Mouse (Mus musculus) embryonic facial prominence, embryonic 15.5 days (tissue): ENCODE results near the gene Lrp6. TPM values are rescaled to one million over a fixed set of nuclear protein-coding genes. Genes with fewer than 3 reads are reported as not detected.

Source experiments
- ATAC-seq: fragments of 200-750 bp; cut with Nextera tagmentation; 2 replicates; pipeline ENCODE4 v1.8.0; 2017; ENCODE audit warnings: low read depth, moderate TSS enrichment; ENCODE audit not compliant: insufficient number of reproducible peaks, low FRiP score, low TSS enrichment
- H3K27ac ChIP-seq: fragments of 300-500 bp; sonication (generic); replicated peaks from 2 replicates; pipeline ENCODE4 v1.5.1; 2015; ENCODE audit warnings: mild to moderate bottlenecking, inconsistent platforms
- H3K27me3 ChIP-seq: fragments of 300-500 bp; sonication (generic); 2 replicates; pipeline ENCODE4 v1.6.1; 2015; ENCODE audit warnings: inconsistent platforms
- H3K36me3 ChIP-seq: fragments of 300-500 bp; sonication (generic); 2 replicates; pipeline ENCODE4 v1.6.1; 2015; ENCODE audit warnings: mild to moderate bottlenecking, inconsistent platforms
- H3K4me1 ChIP-seq: fragments of 300-500 bp; sonication (generic); 2 replicates; pipeline ENCODE4 v1.6.1; 2015; ENCODE audit warnings: inconsistent platforms
- H3K4me2 ChIP-seq: fragments of 300-500 bp; sonication (generic); replicated peaks from 2 replicates; pipeline ENCODE4 v1.6.1; 2015; ENCODE audit warnings: mild to moderate bottlenecking, inconsistent platforms
- H3K4me3 ChIP-seq: fragments of 300-500 bp; sonication (generic); replicated peaks from 2 replicates; pipeline ENCODE4 v1.5.1; 2015; ENCODE audit warnings: mild to moderate bottlenecking, inconsistent platforms
- H3K9ac ChIP-seq: fragments of 300-500 bp; sonication (generic); 2 replicates; pipeline ENCODE4 v1.6.1; 2015; ENCODE audit warnings: inconsistent platforms
- H3K9me3 ChIP-seq: fragments of 300-500 bp; sonication (generic); replicated peaks from 2 replicates; pipeline ENCODE4 v1.6.1; 2016; ENCODE audit warnings: inconsistent platforms
- WGBS: fragments of 180-500 bp; shearing (Covaris S2); methylation state at CpG from one replicate; pipeline ENCODE4 v1.1.7; 2015; 5-methylcytosine and 5-hydroxymethylcytosine counted together
- polyA plus RNA-seq: library from polyadenylated mRNA; unstranded; fragments of >200 nt; fragmentation: Nextera tagmentation; extraction: Ambion mirVana; gene quantifications from 2 replicates; pipeline ENCODE4 v1.2.1, GENCODE M21; 2015

The Lrp6 gene
- polyA plus RNA-seq, 1 experiment from 2014 or later, result 31.1 TPM

DNA sequence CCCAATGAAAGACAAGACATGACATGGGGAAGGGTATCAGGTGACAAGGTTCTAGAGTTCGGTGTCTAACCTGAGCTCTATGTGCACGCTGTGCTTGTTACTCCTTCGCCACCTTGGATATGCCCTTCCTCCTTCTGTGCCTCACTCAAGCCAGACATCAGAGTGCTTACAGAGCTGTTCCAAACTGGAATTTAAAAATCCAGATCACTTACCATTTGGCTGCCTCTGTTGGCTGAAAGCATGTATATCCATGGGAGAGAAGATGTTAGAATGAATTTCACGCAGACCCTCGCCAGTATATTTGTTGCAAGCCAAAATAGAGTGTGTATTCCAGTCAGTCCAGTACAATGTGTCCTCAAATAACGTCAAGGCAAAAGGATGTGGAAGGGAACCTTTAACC, 53.8 kb downstream of the Lrp6 start:
- H3K4me1 ChIP-seq, result peaks cover 37% of the 10 kb centered on the region
- H3K4me3 ChIP-seq, result no peak overlapping the region
- no peaks in the 10 kb centered on the region for H3K27me3 ChIP-seq
- H3K9me3 ChIP-seq, result no peaks in the 10 kb centered on the region
- WGBS, result 48% methylated on average over 6 of the region's 6 CpGs
- H3K36me3 ChIP-seq, result 0 out of 2 replicates have a peak, but pooled peaks cover 3% of the 10 kb centered on the region
- H3K9ac ChIP-seq, result no peak overlapping the region
- 0 out of 2 replicates have a peak, but pooled peaks have one; percentile 29 for ATAC-seq
- peak overlapping the region; percentile 29; the same call in 1 of the 2 replicates for H3K27ac ChIP-seq
- no peak overlapping the region for H3K4me2 ChIP-seq

DNA sequence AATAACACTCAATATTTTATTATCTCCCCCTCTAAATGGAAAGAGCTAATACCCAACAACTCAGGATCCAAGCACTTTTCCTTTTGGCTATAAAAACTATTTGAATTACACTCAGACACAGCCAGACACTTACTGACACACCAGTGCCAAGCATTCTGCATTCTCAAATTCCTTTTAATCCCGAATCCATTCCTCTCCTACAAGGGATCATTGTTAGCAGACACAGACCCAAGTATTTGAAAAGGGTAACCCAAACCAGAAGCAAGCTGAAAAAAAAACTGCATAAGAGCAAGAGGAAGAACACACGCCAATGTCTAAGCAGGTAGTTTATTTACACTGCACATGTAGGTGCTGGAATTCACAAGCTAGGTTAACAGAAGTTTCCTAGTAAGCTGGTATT, 54.3 kb downstream of the Lrp6 start:
- no peak overlapping the region for H3K9ac ChIP-seq
- WGBS, result 23% methylated on average over 2 of the region's 2 CpGs
- H3K4me2 ChIP-seq, result no peak overlapping the region
- peak overlapping the region; percentile 29; the same call in 1 of the 2 replicates for H3K27ac ChIP-seq
- H3K4me1 ChIP-seq, result peaks cover 36% of the 10 kb centered on the region
- H3K4me3 ChIP-seq, result no peak overlapping the region
- no peaks in the 10 kb centered on the region for H3K27me3 ChIP-seq
- no peak for ATAC-seq
- no peaks in the 10 kb centered on the region for H3K9me3 ChIP-seq
- peaks cover 6% of the 10 kb centered on the region for H3K36me3 ChIP-seq

DNA sequence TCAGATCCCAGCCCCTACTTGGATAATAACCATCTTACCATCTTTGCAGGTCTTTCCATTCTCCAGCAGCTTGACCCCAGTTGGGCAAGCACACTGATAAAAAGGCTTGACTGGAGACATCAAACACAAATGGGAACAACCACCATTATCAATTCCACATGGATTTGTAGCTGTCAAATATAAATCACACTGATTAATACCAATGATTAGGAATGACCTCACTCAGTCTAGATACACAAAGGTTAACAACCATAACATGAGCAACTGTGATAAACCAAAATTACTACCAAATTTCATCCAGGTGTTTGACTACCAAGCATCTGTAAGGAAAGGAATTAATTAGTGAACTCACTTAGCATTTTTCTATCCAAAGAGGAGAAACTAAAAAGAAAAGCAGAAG, 55.6 kb downstream of the Lrp6 start:
- Histone ChIP-seq H3K4me2 (no peak overlapping the region), H3K27me3 (no peaks in the 10 kb centered on the region), H3K4me1 (peaks cover 26% of the 10 kb centered on the region), H3K9ac (no peak overlapping the region), H3K36me3 (peaks cover 19% of the 10 kb centered on the region), H3K27ac (no peak overlapping the region), H3K4me3 (no peak overlapping the region), H3K9me3 (no peaks in the 10 kb centered on the region)
- no peak for ATAC-seq

DNA sequence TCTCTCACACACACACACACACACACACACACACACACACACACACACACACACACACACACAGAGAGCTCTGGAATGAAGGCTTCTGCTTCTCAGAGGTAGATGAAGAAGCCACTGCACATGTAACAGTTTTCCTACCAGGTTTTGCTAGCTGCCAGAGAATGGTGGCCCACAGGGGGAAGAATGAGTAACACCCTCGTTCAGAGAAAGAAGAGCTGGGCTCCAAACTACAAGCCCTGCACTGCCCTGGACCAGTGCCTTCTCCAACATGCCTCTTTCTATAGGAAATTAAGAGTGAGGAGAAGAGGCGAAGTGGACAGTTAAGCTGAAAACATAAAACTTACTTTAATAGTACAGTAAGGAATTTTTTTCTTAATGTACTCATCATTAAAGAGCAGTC, 56.5 kb downstream of the Lrp6 start:
- H3K4me2 ChIP-seq, result no peak overlapping the region

DNA sequence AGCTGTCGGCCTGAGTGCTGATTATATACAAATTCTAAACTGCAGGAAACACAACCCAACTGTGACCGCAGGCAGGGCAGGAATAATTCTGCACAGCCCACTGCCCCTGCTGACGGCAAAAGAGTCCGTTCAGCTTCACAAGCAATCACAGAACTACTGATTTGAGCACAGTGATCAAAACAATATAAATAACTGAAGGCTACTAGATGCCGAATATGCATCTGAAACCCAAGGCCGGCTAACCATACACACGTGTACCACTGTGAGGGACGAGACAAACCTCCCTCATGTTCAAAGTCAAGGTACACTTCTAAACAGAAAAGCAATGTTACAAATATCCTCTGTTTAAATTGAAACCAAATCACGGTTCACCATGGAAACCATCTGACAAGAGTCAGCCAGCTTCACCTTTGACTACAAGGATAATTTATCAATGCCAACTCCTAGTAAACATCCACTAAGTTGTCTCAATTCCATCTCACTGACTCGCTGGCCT, 57.0 kb downstream of the Lrp6 start:
- peaks cover 26% of the 10 kb centered on the region for H3K36me3 ChIP-seq
- H3K4me2 ChIP-seq, result no peak overlapping the region
- H3K4me3 ChIP-seq, result no peak overlapping the region
- H3K9ac ChIP-seq, result no peak overlapping the region
- no peak for ATAC-seq
- WGBS, result 44% methylated on average over 10 of the region's 10 CpGs
- H3K4me1 ChIP-seq, result peaks cover 26% of the 10 kb centered on the region
- H3K27ac ChIP-seq, result no peak overlapping the region; the same call in 1 of the 2 replicates
- H3K9me3 ChIP-seq, result no peaks in the 10 kb centered on the region
- H3K27me3 ChIP-seq, result no peaks in the 10 kb centered on the region

More for the DNA sequence above, 56.5 kb downstream of the Lrp6 start:
- Histone ChIP-seq H3K9me3 (no peaks in the 10 kb centered on the region), H3K9ac (no peak overlapping the region), H3K4me3 (no peak overlapping the region), H3K27ac (no peak overlapping the region), H3K36me3 (peaks cover 22% of the 10 kb centered on the region), H3K27me3 (no peaks in the 10 kb centered on the region), H3K4me1 (peaks cover 22% of the 10 kb centered on the region)
- 49% methylated on average over 2 of the region's 2 CpGs for WGBS
- ATAC-seq, result no peak

DNA sequence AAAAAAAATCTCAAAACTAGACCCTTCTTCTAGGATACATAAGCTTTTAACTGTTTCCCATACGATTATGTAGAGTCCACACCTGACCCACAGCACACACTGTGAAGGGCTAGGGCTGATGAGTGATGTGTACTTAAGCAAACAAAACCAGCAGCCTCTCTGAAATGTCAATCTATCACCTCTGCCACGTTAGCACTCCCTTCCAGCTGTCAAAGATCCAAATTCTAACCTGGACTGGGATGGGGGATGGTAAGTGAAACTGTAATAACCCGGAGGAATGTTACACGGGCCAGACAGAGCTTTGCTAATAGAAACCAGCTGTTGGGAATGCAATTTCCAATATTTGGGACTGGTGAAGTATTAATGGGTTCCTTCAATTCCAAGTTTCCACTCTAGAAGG, 61.9 kb downstream of the Lrp6 start:
- no peak for ATAC-seq
- no peak overlapping the region for H3K9ac ChIP-seq
- H3K4me3 ChIP-seq, result no peak overlapping the region
- no peak overlapping the region for H3K27ac ChIP-seq
- H3K4me1 ChIP-seq, result peaks cover 11% of the 10 kb centered on the region
- no peaks in the 10 kb centered on the region for H3K27me3 ChIP-seq
- no peak overlapping the region for H3K4me2 ChIP-seq
- 17% methylated on average over 4 of the region's 4 CpGs for WGBS
- H3K36me3 ChIP-seq, result peaks cover 26% of the 10 kb centered on the region
- no peaks in the 10 kb centered on the region for H3K9me3 ChIP-seq

DNA sequence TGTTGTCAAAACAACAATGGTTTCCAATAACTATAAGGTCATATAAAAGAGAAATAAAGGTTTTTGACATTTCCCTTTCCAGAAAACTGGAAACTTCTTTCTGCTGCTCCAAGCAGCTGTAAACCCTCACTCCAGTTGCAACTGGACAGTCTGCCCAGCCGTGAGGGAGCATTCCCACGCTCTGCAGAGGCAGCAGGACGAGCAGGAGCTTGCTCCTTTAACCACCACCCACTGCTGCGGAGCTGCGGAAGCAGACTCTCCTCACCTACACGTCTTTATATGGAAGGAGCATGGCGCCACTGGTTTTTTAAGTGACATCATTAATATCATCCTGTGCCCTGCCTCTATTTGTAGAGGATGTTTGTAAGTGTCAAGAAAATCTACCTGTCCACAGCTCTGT, 64.4 kb downstream of the Lrp6 start:
- no peak overlapping the region for H3K4me3 ChIP-seq
- no peak for ATAC-seq
- H3K4me2 ChIP-seq, result no peak overlapping the region
- H3K27me3 ChIP-seq, result no peaks in the 10 kb centered on the region
- H3K36me3 ChIP-seq, result peaks cover 26% of the 10 kb centered on the region
- 0 out of 2 replicates have a peak overlapping the region, but pooled peaks have one; percentile 5 for H3K27ac ChIP-seq
- H3K9ac ChIP-seq, result no peak overlapping the region
- WGBS, result 67% methylated on average over 7 of the region's 7 CpGs
- no peaks in the 10 kb centered on the region for H3K9me3 ChIP-seq
- peaks cover 8% of the 10 kb centered on the region; the same call in 1 of the 2 replicates for H3K4me1 ChIP-seq

DNA sequence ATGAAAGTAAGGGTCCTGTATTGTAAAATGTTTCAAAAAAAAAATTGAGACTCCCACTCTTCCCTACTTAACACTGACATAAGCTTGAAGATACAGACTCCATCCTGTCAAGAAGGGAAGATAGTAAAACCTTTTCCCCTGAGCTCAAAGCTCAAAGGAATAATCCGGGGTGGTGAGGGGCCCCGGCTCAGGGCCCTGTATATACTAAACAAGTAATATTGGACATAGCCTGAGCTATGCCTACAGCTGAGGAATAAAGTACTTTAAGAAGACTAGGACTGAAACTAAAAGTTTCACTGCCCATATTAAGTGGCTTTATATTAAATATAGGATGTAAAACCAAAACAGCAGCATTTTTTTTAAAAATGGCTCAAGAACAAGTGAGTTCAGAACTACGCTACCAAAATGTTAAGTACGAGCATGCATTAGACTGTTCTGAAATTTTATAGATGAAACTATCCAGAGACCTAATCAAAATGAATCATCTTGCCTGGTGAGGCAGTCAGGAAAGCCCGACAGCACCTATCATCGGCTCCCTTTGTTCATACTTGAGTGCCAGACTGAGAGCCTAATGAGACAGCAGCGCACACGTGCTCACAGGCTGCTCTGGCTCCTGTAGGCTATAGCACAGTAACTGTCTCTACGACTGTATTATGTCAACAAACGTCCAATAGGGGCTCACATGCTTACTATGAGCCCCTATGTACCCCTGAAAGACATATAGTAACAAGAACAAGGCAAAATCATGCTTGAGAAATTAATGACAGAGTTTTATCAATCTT, 66.2 kb downstream of the Lrp6 start:
- H3K36me3 ChIP-seq, result peaks cover 10% of the 10 kb centered on the region
- H3K27me3 ChIP-seq, result no peaks in the 10 kb centered on the region
- no peak overlapping the region for H3K9ac ChIP-seq
- no peak overlapping the region for H3K4me3 ChIP-seq
- no peak for ATAC-seq
- no peak overlapping the region for H3K4me2 ChIP-seq
- 49% methylated on average over 10 of the region's 10 CpGs for WGBS
- peaks cover 8% of the 10 kb centered on the region; the same call in 1 of the 2 replicates for H3K4me1 ChIP-seq
- no peak overlapping the region for H3K27ac ChIP-seq
- H3K9me3 ChIP-seq, result no peaks in the 10 kb centered on the region

DNA sequence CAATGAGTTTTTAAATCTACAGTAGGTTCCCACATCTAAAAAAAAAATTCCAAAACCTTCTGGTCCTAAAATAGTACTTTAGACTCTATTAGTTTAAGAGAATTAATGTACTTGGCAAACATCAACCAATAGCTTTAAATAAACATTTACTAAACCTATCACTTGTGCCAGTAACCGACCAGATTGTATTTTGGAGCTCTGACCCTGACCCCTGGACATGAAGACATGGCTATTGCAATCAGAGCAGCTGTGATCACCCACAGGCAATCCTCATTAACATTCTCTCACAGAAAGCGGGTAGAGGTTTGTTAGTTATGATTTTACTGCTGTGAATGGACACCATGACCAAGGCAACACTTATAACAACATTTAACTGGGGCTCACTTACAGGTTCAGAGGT, 67.7 kb downstream of the Lrp6 start:
- 71% methylated on average over 2 of the region's 2 CpGs for WGBS
- Histone ChIP-seq H3K27me3 (no peaks in the 10 kb centered on the region), H3K9ac (no peak overlapping the region), H3K4me2 (no peak overlapping the region), H3K36me3 (peaks cover 6% of the 10 kb centered on the region), H3K4me3 (no peak overlapping the region), H3K9me3 (no peaks in the 10 kb centered on the region), H3K4me1 (peaks cover 6% of the 10 kb centered on the region; the same call in 1 of the 2 replicates), H3K27ac (no peak overlapping the region)
- ATAC-seq, result no peak

DNA sequence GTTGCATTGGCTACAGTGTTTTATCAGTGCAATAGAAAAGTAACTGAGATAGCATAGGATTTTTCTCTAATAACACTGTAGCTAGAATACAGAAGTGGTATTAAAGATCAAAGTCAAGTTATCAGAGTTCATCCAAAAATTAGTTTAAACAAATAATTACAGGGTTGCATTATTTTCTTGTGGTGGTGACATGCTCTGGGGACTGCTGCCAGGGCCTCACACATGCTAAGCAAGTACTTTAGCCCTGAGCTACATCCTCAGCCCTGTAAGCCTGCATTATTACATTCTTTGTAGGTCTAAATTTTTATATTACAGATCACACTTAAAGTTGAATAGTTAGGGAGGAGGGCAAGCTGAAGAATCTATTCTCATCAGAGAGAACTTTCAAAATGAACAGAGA, 68.2 kb downstream of the Lrp6 start:
- H3K4me1 ChIP-seq, result peaks cover 6% of the 10 kb centered on the region; the same call in 1 of the 2 replicates
- H3K9ac ChIP-seq, result no peak overlapping the region
- no peaks in the 10 kb centered on the region for H3K27me3 ChIP-seq
- peaks cover 6% of the 10 kb centered on the region for H3K36me3 ChIP-seq
- no peaks in the 10 kb centered on the region for H3K9me3 ChIP-seq
- H3K4me3 ChIP-seq, result no peak overlapping the region
- no peak overlapping the region for H3K4me2 ChIP-seq
- ATAC-seq, result no peak
- H3K27ac ChIP-seq, result no peak overlapping the region

DNA sequence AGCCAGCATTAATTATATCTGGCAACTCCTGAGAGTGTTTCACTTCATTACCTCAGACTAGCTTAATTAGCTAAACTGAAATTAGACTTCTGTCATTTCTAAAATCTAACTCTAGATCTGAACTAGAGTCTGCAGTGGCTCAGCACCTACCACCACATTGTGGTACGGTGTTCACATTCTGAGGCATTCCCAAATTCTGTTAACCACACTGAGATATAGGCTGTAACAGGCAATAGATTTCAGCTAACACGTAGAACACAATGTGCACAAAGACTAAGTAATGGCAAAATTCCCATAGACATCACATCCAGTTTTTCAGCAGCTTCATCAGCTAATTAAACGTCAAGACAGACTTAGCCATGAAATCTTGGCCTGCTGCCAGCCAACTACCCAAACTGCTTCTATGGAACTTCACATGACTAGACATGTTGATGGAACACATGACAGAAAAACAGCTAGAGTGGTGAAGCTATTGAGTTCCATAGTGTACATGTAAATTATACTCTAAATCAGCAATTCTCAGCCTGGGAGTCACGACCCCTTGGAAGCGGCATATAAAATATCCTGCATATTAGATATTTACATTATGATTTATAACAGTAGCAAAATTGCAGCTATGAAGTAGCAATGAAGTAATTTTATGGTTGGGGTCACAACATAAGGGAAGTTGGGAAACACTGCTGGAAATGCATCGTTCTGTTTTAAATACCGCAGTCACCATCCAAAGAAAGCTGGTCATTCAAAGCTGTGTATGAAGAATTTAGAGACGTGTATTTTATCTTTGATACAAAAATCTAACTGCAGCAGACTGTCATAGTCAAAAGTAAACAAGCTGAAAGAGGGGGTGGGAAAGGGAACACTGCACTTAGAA, 71.7 kb downstream of the Lrp6 start:
- Histone ChIP-seq H3K36me3 (peaks cover 6% of the 10 kb centered on the region), H3K4me2 (no peak overlapping the region), H3K9me3 (no peaks in the 10 kb centered on the region), H3K27ac (0 out of 2 replicates have a peak overlapping the region, but pooled peaks have one; percentile 44), H3K27me3 (no peaks in the 10 kb centered on the region), H3K4me1 (0 out of 2 replicates have a peak, but pooled peaks cover 3% of the 10 kb centered on the region), H3K9ac (no peak overlapping the region), H3K4me3 (no peak overlapping the region)
- no peak for ATAC-seq
- 55% methylated on average over 8 of the region's 8 CpGs for WGBS
